Mouse (Mus musculus): ENCODE results near the gene Zfp442.
"Not testable (repeated sequence)": the region's sequence is repeated elsewhere in the genome, so short reads cannot be mapped to it uniquely, and the experiment has no call there.

DNA sequence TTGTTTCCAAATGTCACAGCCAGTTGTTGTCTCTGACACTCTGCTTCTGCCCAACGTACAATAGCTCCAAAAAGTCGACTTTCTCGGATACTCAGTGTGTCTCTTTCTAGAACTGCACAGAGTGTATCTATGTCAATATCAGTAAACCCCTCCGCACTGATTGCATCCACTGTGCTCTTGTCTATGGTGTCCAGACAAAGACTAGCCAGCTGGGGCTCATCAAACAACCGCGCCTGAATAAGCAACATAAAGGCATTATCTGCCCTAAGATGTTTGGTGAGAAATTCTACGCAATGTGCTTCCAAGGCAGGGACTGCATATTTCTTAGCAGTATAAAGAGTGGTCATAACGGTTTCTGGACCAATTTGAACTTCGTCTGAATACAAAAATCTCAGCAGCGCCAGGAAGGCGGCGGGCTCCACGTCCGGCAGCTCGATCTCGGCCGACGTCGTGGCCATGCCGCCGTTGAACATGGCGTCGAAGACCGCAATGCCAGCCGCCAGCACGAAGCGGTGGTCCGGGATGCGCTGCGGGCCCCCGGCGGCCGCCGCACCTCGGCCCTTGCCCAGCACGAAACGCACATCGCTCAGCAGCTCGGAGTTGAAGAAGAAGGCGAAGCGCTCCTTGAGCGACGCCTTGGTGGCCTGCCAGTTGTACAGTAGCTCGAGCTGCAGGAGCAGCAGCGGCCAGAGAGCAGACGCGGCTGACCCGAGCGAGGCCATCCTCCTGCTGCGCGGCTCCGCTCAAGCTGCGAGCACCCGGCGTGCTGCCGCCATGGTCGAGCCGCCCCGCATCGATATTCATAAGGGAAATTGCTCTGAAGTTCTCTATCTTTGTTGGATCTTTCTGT lies 49.1 kb upstream of the Zfp442 start:
- TF ChIP-seq POLR2A (IDR thresholded peaks at IDR 0.05; ENCODE audit: control insufficient read depth in 1 of 2, insufficient read depth in 1 of 2, low read depth in 1 of 2, low read length in 2 of 2, poor library complexity in 1 of 2); CHD1 (IDR thresholded peaks at IDR 0.05; ENCODE audit: low read depth, low read length); CTCF (IDR thresholded peaks at IDR 0.05 in 2 of 3, conservative IDR thresholded peaks at IDR 0.05 in 1 of 3; ENCODE audit: control insufficient read depth in 1 of 3, insufficient read depth in 1 of 3, low read depth in 2 of 3, low read length in 3 of 3, poor library complexity in 1 of 3, severe bottlenecking in 1 of 3); NELFE (IDR thresholded peaks at IDR 0.05; ENCODE audit: low read depth, low read length); E2F4 (IDR thresholded peaks at IDR 0.05; ENCODE audit: borderline replicate concordance, low read depth, low read length); GABPA (IDR thresholded peaks at IDR 0.05; ENCODE audit: low read depth, low read length); GATA1 (IDR thresholded peaks at IDR 0.05; ENCODE audit: low read depth, low read length); BHLHE40 (IDR thresholded peaks at IDR 0.05; ENCODE audit: borderline replicate concordance, low read depth, low read length); ZKSCAN1 (IDR thresholded peaks at IDR 0.05; ENCODE audit: low read depth, low read length); EP300 (IDR thresholded peaks at IDR 0.05; ENCODE audit: low read depth in 1 of 2, low read length in 2 of 2): not testable (repeated sequence)

Data from MEL (cell line).